Mouse (Mus musculus) brain, embryonic 14.5 days (tissue): ENCODE data around the gene Nf1. TPM values are rescaled to one million over a fixed set of nuclear protein-coding genes. Genes with fewer than 3 reads are reported as not detected.
A peak's percentile ranks its signal among the peaks of the same experiment; 100 is the strongest.

ENCODE experiments used
- DNase-seq: peaks from one replicate; pipeline ENCODE4 v3.0.0-alpha.2; 2011; ENCODE audit warnings: low read depth
- CTCF ChIP-seq: fragments of 200-500 bp; IDR thresholded peaks from 2 replicates; pipeline ENCODE4 v1.5.1; 2012; ENCODE audit warnings: inconsistent platforms, mild to moderate bottlenecking, moderate library complexity, borderline replicate concordance; ENCODE audit not compliant: insufficient read depth, insufficient read length; ENCODE audit errors: extremely low read depth
- POLR2A ChIP-seq: fragments of 200-500 bp; IDR thresholded peaks from 2 replicates; pipeline ENCODE4 v1.6.1; 2012; ENCODE audit warnings: mild to moderate bottlenecking, inconsistent platforms, borderline replicate concordance; ENCODE audit not compliant: poor library complexity, insufficient read depth, insufficient read length, severe bottlenecking; ENCODE audit errors: extremely low read depth
- polyA plus RNA-seq: library from polyadenylated mRNA; depleted of rRNA; stranded (reverse); fragments of >200 nt; gene quantifications from 2 replicates; pipeline ENCODE4 v1.2.3, GENCODE M21; 2012

Nf1 gene
- polyA plus RNA-seq, 1 experiment = 41.7 TPM

- TF ChIP-seq CTCF = no peak
- TF ChIP-seq POLR2A = no peak
- no peak for DNase-seq
These were observed 143.9 kb downstream of the Nf1 start for GRCm38 (mm10) chr11:79483392-79483791.

DNA sequence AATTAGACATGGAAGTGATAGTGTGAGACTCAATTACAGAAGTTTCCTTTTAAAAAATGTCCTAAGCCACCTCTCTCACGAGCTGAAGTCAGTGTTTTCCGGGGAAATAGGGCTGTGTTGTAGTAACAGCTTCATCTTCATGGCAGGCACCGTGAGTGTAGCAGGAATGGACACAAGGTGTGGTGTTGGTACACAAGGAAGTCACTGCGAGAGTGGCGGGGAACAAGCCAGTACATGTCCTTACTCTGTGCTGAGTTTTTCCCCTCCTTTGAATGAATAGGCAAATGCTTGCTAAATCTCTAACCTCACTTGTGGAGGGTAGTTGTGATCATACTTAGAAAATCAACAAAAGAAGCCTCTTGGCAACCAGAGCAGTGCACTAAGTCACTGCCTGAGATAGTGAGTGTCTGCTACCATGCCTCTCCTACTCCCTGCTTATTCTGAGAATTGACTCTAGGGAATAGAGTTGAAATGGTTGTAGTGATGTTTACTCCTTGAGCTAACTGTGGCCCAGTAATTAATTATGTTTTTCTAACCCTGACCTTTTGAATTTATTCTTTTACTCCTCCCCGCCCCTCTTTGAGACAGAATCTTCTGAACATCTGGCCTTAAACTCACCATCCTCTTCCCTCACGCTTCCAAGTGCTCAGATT lies 144.5 kb downstream of the Nf1 start:
- DNase-seq = no peak
- no peak for TF ChIP-seq CTCF
- TF ChIP-seq POLR2A = no peak

GRCm38 (mm10) chr11:79484721-79485120 lies 145.2 kb downstream of the Nf1 start:
- TF ChIP-seq CTCF = no peak
- no peak for TF ChIP-seq POLR2A
- DNase-seq = no peak

GRCm38 (mm10) chr11:79494976-79495800 lies 155.7 kb downstream of the Nf1 start:
- peak; percentile 77 for DNase-seq
- TF ChIP-seq POLR2A (no peak), CTCF (no peak)

GRCm38 (mm10) chr11:79502917-79503316 lies 163.4 kb downstream of the Nf1 start:
- TF ChIP-seq CTCF = no peak
- TF ChIP-seq POLR2A = no peak
- DNase-seq = peak; percentile 56

GRCm38 (mm10) chr11:79503845-79504244 lies 164.4 kb downstream of the Nf1 start, which contains the start of gene Omg:
TSS of gene Omg (minus strand) at chr11:79504084.
- DNase-seq = peak; percentile 88

GRCm38 (mm10) chr11:79504506-79504905 lies 165.0 kb downstream of the Nf1 start:
- TF ChIP-seq CTCF (no peak), POLR2A (no peak)
- peak; percentile 24 for DNase-seq

More at GRCm38 (mm10) chr11:79503845-79504244, 164.4 kb downstream of the Nf1 start, which contains the start of gene Omg:
- TF ChIP-seq CTCF = no peak
- no peak for TF ChIP-seq POLR2A

- no peak for TF ChIP-seq POLR2A
- TF ChIP-seq CTCF = no peak
- DNase-seq = no peak
These were observed 172.5 kb downstream of the Nf1 start for GRCm38 (mm10) chr11:79511970-79512369.

DNA sequence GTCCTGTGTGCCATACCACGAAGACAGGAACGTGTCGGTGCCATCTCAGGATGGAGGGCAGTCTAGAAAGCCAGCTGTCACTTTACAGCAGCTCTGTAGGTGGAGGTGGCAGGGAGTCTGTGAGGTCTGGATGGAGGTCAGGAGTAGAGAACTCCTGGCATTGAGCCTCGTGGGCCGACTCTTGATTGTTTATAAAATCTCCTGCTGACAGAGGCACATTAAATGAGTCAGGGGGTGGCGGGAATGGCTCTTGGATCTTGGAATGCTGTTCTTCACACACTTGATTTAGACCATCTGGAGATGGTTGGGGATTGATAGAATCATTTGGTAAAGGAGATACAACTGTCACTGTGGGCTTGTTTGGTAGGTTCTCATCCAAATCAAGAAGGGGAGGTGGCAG lies 175.8 kb downstream of the Nf1 start:
- TF ChIP-seq CTCF (no peak), POLR2A (no peak)
- DNase-seq = no peak

GRCm38 (mm10) chr11:79515798-79516197 lies 176.3 kb downstream of the Nf1 start:
- no peak for DNase-seq
- TF ChIP-seq POLR2A (no peak), CTCF (no peak)

- no peak for TF ChIP-seq CTCF
- no peak for TF ChIP-seq POLR2A
These were observed 179.8 kb downstream of the Nf1 start for GRCm38 (mm10) chr11:79519299-79519698.

More at GRCm38 (mm10) chr11:79519299-79519698, 179.8 kb downstream of the Nf1 start:
- DNase-seq = no peak
